Mouse (Mus musculus): ENCODE results near the gene Inpp5k. TPM values are rescaled to one million over a fixed set of nuclear protein-coding genes. Genes with fewer than 3 reads are reported as not detected.

Inpp5k gene
- polyA plus RNA-seq, 1 experiment from 2014 or later: 18.9 TPM

DNA sequence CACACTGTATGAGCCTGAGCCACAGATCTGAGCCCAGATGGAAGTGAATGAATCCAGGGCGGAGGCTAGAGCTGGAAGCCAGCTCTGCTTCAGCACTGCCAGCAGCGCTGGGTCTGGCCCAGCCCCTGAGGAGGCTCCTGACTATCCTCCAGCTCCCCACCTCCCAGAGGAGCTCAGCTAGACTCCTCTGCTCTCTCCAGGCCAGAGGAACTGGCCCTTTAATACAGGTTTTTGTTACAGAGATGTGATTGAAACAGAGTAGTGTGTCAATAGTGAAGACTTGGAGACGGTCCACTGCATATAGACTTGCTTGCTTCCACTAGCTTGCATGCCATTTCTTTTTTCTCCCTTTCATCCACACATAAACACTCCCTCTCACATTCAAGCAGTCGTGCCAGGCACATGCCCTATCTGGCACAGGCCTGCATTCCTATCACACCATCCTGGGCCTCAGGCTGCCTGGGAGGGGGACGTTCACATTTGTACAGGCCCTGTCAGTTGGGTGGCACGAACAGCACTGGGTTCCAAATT is 17.0 kb downstream of the Inpp5k start:
- Histone ChIP-seq H3K36me3 (peaks cover 7% of the 10 kb centered on the region; the same call in 1 of the 2 replicates), H3K9me3 (no peaks in the 10 kb centered on the region), H3K4me3 (no peak overlapping the region), H3K9ac (peak overlapping the region; percentile 6), H3K4me1 (peaks cover 47% of the 10 kb centered on the region), H3K27me3 (replicated peaks) (no peaks in the 10 kb centered on the region), H3K27ac (replicated peaks) (peak overlapping the region; percentile 93), H3K4me2 (no peak overlapping the region)
- ATAC-seq (ENCODE audit: extremely low read depth, insufficient number of reproducible peaks, low FRiP score, low TSS enrichment): no peak
- WGBS: 56% methylated on average over 6 of the region's 6 CpGs

DNA sequence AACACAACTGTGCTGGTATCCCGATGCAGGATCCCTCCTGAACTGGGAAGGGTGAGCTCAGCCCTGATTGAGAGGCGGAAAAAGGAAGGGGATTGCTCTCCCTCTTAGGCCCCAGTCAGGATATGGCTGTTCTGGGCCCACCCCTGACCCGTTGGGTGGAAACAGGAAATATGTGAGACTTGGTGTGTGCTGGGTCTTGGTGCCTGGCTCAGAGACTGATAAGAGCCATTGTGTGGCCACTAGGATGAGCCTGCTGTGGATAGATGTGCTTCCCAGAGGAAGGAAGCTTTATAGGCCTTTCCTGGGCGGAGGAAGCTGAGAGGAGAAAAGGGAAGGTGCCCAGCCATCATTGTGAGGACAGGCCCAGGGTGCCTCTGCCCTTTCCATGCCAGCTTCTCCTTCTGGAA is 18.4 kb downstream of the Inpp5k start:
- no peak for ATAC-seq (ENCODE audit: extremely low read depth, insufficient number of reproducible peaks, low FRiP score, low TSS enrichment)
- Histone ChIP-seq H3K9ac (no peak overlapping the region), H3K27me3 (replicated peaks) (no peaks in the 10 kb centered on the region), H3K4me2 (no peak overlapping the region), H3K9me3 (no peaks in the 10 kb centered on the region), H3K27ac (replicated peaks) (peak overlapping the region; percentile 93), H3K36me3 (peaks cover 7% of the 10 kb centered on the region; the same call in 1 of the 2 replicates), H3K4me1 (peaks cover 58% of the 10 kb centered on the region), H3K4me3 (no peak overlapping the region)
- 47% methylated on average over 4 of the region's 4 CpGs for WGBS

DNA sequence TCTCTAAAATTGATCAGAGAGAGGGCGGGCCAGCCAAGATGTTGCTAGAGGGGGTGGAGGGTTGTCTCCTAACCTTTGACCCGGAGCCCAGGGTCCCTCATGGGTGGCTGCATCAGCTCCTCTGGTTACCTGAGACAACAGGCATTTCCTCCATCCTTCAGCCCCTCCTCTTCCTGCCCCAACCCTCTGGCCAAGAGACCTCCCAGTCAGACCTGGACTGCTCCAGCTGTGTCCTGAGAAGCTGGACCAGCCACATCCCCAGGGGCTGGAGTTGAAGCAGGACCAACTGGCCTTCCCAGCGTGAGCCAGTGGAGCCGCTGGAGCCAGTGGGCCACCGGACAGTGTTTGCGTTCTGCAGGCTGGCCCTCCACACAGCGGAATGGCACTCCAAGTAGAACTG is 19.5 kb downstream of the Inpp5k start, which contains the start of gene Myo1c:
Gene Myo1c (plus strand): TSS at position 194 of the 400 bp plus-strand sequence.
- H3K9me3 ChIP-seq: no peaks in the 10 kb centered on the region
- peaks cover 3% of the 10 kb centered on the region; the same call in 1 of the 2 replicates for H3K36me3 ChIP-seq
- ATAC-seq (ENCODE audit: extremely low read depth, insufficient number of reproducible peaks, low FRiP score, low TSS enrichment): no peak
- H3K27me3 ChIP-seq (replicated peaks): no peaks in the 10 kb centered on the region
- peaks cover 70% of the 10 kb centered on the region for H3K4me1 ChIP-seq
- peak within 1 kb of the TSS; percentile 93 for H3K27ac ChIP-seq (replicated peaks)
- H3K4me2 ChIP-seq: peak within 1 kb of the TSS; percentile 88
- H3K9ac ChIP-seq: peak within 1 kb of the TSS; percentile 93
- peak within 1 kb of the TSS; percentile 78 for H3K4me3 ChIP-seq
- WGBS: 60% methylated on average over 7 of the region's 7 CpGs

DNA sequence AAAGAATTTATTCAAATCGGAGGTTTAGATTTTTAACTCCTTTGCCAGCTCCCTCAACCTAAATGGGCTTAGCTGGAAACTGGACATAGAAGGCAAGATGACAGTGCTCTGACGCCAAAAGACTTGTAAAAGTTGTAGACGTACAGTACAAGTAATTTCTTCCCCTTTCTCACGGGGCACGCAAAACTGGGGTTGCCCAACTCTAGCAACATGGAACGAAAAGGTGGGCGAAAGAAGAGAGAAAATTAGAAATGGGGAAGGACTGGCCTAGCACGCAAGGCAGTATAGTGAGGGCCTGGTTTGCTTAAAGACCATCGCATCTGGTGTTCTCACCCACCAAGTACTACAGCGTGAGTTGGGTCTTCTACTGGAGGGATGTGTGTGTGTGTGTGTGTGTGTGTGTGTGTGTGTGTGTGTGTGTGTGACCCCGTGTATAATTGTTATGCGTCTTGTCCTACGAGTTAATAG is 20.2 kb downstream of the Inpp5k start:
- ATAC-seq (ENCODE audit: extremely low read depth, insufficient number of reproducible peaks, low FRiP score, low TSS enrichment): no peak
- peaks cover 71% of the 10 kb centered on the region for H3K4me1 ChIP-seq
- peak overlapping the region; percentile 88 for H3K4me2 ChIP-seq
- 41% methylated on average over 13 of the region's 13 CpGs for WGBS
- H3K27me3 ChIP-seq (replicated peaks): no peaks in the 10 kb centered on the region
- no peaks in the 10 kb centered on the region for H3K36me3 ChIP-seq
- no peaks in the 10 kb centered on the region for H3K9me3 ChIP-seq
- H3K9ac ChIP-seq: peak overlapping the region; percentile 93
- H3K4me3 ChIP-seq: peak overlapping the region; percentile 78
- H3K27ac ChIP-seq (replicated peaks): peak overlapping the region; percentile 93

DNA sequence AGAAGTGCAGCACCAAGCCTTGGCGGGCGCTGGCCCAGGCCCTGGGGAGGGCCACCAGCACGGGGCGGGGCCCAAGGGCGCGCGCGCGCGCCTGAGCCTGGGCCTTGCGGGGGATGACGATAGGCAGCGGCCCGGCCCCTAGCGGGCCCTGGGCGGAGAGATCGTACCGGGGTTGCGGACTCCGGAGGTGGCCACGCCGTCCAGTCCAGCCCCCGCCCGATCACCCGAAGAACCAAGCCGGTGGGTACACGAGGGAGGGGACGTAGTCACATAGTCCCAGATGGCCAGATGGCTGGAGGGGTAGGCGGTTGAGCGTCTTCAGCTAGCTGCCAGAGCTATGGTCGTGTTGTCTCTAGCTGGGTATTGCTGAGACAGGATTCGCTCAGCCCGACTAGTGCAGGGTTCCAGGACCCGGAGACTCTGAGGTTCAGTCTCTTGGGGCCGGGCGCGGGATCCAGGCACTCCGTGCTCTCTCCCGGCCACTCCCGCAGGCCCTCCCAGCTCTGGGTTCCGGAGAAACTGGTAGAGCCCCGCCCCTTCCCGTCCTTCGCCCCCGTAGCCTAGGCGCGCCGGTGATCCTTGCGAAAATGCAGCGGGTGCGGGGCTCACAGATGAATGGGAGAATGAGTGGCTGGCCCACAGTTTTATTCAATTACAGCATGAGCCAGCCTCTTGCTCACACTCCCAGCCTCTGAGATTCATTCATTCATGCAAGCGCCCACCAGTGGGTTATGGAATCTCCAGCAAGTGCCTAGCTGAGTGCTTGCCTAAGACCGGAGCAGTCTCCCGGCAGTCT is 20.8 kb downstream of the Inpp5k start:
- Histone ChIP-seq H3K27ac (replicated peaks) (peak overlapping the region; percentile 93), H3K36me3 (no peaks in the 10 kb centered on the region), H3K4me1 (peaks cover 76% of the 10 kb centered on the region), H3K4me2 (peak overlapping the region; percentile 88), H3K27me3 (replicated peaks) (no peaks in the 10 kb centered on the region), H3K9me3 (no peaks in the 10 kb centered on the region), H3K9ac (peak overlapping the region; percentile 93), H3K4me3 (peak overlapping the region; percentile 78)
- under 1% methylated on average over 52 of the region's 54 CpGs for WGBS
- ATAC-seq (ENCODE audit: extremely low read depth, insufficient number of reproducible peaks, low FRiP score, low TSS enrichment): no peak

DNA sequence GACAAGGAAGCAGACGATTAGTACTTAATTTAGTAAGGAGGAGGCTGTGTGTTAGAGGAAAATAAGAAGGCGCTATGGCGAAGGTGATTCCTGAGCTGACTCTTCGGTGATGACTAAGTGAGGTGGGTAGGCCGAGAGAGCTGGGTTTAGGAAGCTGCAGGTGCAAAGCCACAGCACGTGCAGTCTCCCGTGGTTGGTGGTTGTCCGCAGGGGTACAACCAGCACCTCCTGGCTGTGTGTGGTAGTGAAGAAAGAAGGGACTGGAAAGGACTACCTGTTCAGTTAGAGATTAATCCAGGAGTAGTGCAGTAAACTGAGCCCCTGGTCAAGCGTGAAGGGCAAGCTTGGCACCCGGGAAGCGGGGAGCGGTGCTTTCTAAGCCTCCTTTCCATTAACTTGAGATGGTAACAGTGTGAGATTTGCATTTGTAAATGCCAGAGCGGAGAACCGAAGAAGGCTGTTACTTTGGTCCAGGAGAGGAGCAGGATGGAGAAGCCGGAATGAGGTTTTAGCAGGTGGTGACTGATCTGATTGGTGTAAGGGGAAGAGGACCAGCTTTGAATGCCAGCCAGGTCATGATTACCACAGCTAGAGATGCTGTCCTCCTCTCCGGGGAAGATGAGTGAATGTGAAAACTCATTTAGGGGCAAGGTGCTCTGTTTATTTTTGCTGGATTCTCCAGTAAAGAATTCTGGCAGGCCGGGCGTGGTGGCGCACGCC is 21.6 kb downstream of the Inpp5k start:
- Histone ChIP-seq H3K9ac (peak overlapping the region; percentile 93), H3K36me3 (peaks cover 2% of the 10 kb centered on the region), H3K9me3 (no peaks in the 10 kb centered on the region), H3K27me3 (replicated peaks) (no peaks in the 10 kb centered on the region), H3K27ac (replicated peaks) (peak overlapping the region; percentile 93), H3K4me3 (peak overlapping the region; percentile 78), H3K4me1 (peaks cover 81% of the 10 kb centered on the region), H3K4me2 (peak overlapping the region; percentile 88)
- 24% methylated on average over 20 of the region's 20 CpGs for WGBS
- ATAC-seq (ENCODE audit: extremely low read depth, insufficient number of reproducible peaks, low FRiP score, low TSS enrichment): no peak

DNA sequence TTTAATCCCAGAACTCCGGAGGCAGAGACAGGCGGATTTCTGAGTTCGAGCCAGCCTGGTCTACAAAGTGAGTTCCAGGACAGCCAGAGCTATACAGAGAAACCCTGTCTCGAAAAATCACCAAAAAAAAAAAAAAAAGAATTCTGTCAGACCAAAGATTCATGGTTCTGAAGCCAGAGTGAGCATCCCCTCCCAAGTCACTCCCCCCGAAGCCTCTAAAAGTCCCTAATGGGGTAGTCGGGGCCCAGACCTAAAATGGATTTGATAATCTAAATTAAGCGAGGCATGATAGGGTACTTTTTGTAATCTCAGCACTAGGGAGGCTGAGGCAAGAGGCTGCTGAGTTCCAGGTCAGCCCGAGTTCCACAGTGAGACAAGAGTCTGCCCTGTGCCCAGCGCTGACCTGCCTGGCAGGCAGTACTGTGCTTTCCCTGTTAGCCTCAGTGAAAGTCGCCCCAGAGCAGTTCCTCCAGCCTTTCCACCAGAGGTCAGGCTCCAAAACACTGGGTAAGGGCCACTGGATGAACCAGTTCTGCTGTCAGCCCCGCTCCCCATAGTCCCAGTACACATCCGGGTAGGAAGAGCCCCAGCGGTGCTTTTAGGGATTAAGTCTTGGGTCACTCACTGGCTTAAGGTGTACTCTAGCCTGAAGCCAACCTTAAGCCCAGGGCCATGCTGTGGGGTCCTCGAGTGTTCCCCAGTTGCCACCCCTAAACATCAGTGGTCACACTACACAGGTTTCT is 22.3 kb downstream of the Inpp5k start:
- peak overlapping the region; percentile 88 for H3K4me2 ChIP-seq
- peak overlapping the region; percentile 78 for H3K4me3 ChIP-seq
- peaks cover 76% of the 10 kb centered on the region for H3K4me1 ChIP-seq
- H3K27ac ChIP-seq (replicated peaks): peak overlapping the region; percentile 95
- no peaks in the 10 kb centered on the region for H3K27me3 ChIP-seq (replicated peaks)
- ATAC-seq (ENCODE audit: extremely low read depth, insufficient number of reproducible peaks, low FRiP score, low TSS enrichment): no peak
- no peaks in the 10 kb centered on the region for H3K9me3 ChIP-seq
- H3K36me3 ChIP-seq: peaks cover 9% of the 10 kb centered on the region
- H3K9ac ChIP-seq: peak overlapping the region; percentile 94
- 27% methylated on average over 14 of the region's 14 CpGs for WGBS

DNA sequence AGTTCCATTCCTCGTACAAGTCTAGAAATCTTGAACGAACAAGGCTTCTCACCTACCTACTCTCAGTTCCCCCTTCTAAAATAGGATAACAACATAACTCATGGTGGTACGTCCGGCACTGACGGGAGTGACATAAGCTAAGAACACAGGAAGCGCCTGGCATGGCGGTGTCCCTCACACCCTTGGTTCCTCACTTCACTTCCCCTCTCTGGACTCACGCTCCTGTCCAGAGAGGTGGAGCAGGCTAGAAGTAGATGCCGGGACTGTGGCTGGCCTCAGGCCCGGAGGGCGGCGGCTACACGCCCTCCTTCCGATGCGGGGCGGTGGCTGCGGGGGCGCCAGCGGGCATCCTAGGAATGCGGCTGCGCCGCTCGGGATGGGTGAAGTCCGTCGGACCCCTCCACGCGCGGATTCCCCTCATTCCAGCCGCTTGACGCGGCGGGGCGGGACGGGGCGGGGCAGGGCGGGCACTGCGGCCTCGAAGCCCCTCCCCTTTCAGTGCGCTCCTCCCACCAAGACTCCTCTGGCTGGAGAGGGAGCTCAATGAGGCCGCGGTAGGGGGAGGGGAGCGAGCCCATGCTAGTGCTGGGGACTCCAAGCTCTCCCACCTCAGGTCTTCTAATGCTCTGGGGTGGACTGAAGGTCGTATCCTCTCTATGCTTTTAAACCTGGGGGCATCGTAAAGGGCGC is 23.1 kb downstream of the Inpp5k start:
- Histone ChIP-seq H3K36me3 (peaks cover 17% of the 10 kb centered on the region), H3K27ac (replicated peaks) (peak overlapping the region; percentile 95), H3K27me3 (replicated peaks) (no peaks in the 10 kb centered on the region), H3K4me1 (peaks cover 71% of the 10 kb centered on the region), H3K4me3 (peak overlapping the region; percentile 78), H3K9me3 (no peaks in the 10 kb centered on the region), H3K4me2 (peak overlapping the region; percentile 88), H3K9ac (peak overlapping the region; percentile 94)
- peak; percentile 71 for ATAC-seq (ENCODE audit: extremely low read depth, insufficient number of reproducible peaks, low FRiP score, low TSS enrichment)
- WGBS: 1% methylated on average over 45 of the region's 45 CpGs

DNA sequence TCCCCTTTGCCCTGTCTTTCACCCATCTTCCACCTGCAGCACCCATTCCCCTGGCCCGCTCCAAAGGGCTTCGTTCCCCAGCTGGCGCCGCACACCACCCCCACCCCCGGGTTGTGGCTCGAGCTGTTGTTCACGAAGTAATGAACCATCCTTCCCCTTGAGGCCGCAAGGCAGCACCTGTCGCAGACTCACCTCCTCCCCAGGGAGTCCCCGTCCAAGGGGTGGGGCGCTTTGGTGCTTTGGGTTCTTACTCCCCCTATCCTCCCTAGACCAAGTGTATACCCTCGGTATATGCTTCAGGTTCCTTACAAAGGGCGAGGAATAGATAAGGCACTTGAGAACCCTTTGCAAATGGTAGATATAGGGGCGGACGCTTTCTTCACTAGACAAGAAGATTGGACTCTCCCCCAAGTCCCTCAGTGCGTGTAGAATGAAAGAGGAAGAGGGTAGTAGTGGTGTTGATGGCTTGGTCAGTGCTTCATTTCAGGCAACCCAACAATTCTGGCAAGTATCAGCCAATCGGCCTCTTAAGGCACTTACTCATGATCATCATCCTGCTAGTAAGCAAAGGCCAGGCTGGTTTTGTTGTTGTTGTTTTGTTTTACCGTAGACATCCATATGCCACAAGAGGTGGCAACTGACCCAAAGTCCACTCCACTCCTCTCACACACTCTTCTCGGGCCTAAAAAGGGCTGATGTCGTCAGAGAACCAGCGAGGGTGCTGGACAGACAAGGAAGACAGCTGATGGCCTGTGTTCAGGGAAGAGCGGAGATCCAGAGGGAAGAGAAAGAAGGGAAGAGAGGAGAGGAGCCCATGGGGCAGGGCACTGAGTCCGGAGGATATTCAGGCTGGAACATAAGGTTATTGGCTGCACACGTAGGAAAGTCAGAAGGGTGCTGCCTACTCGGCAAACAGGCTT is 23.9 kb downstream of the Inpp5k start:
- no peaks in the 10 kb centered on the region for H3K9me3 ChIP-seq
- peak overlapping the region; percentile 78 for H3K4me3 ChIP-seq
- H3K9ac ChIP-seq: peak overlapping the region; percentile 94
- no peak for ATAC-seq (ENCODE audit: extremely low read depth, insufficient number of reproducible peaks, low FRiP score, low TSS enrichment)
- H3K27ac ChIP-seq (replicated peaks): peak overlapping the region; percentile 95
- peak overlapping the region; percentile 88 for H3K4me2 ChIP-seq
- peaks cover 26% of the 10 kb centered on the region for H3K36me3 ChIP-seq
- H3K27me3 ChIP-seq (replicated peaks): no peaks in the 10 kb centered on the region
- H3K4me1 ChIP-seq: peaks cover 65% of the 10 kb centered on the region
- 29% methylated on average over 25 of the region's 25 CpGs for WGBS
